Mouse (Mus musculus) limb, embryonic 13.5 days (tissue): ENCODE measurements around the gene Slc25a26. TPM values are rescaled to one million over a fixed set of nuclear protein-coding genes. Genes with fewer than 3 reads are reported as not detected.

ENCODE experiments used
- ATAC-seq: fragments of 200-750 bp; cut with Nextera tagmentation; 2 replicates; pipeline ENCODE4 v1.8.0; 2017; ENCODE audit warnings: low read depth, moderate number of reproducible peaks, moderate TSS enrichment; ENCODE audit not compliant: low FRiP score
- H3K27ac ChIP-seq: fragments of 300-500 bp; sonication (generic); 2 replicates; pipeline ENCODE4 v1.5.1; 2015; ENCODE audit warnings: inconsistent platforms, mild to moderate bottlenecking, moderate library complexity
- H3K27me3 ChIP-seq: fragments of 300-500 bp; sonication (generic); 2 replicates; pipeline ENCODE4 v1.6.1; 2015; ENCODE audit warnings: mild to moderate bottlenecking, inconsistent platforms
- H3K36me3 ChIP-seq: fragments of 300-500 bp; sonication (generic); 2 replicates; pipeline ENCODE4 v1.6.1; 2015; ENCODE audit warnings: inconsistent platforms, mild to moderate bottlenecking, moderate library complexity
- H3K4me1 ChIP-seq: fragments of 300-500 bp; sonication (generic); 2 replicates; pipeline ENCODE4 v1.6.1; 2015; ENCODE audit warnings: inconsistent platforms
- H3K4me2 ChIP-seq: fragments of 300-500 bp; sonication (generic); replicated peaks from 2 replicates; pipeline ENCODE4 v1.6.1; 2015; ENCODE audit warnings: inconsistent platforms, mild to moderate bottlenecking, moderate library complexity
- H3K4me3 ChIP-seq: fragments of 300-500 bp; sonication (generic); 2 replicates; pipeline ENCODE4 v1.5.1; 2015; ENCODE audit warnings: moderate library complexity, mild to moderate bottlenecking, inconsistent platforms
- H3K9ac ChIP-seq: fragments of 300-500 bp; sonication (generic); 2 replicates; pipeline ENCODE4 v1.6.1; 2015; ENCODE audit warnings: mild to moderate bottlenecking, inconsistent platforms
- H3K9me3 ChIP-seq: fragments of 300-500 bp; sonication (generic); 2 replicates; pipeline ENCODE4 v1.6.1; 2016; ENCODE audit warnings: inconsistent platforms
- WGBS: fragments of 180-500 bp; shearing (Covaris S2); methylation state at CpG from one replicate; pipeline ENCODE4 v1.1.7; 2015; 5-methylcytosine and 5-hydroxymethylcytosine counted together
- polyA plus RNA-seq: library from polyadenylated mRNA; unstranded; fragments of >200 nt; fragmentation: Nextera tagmentation; extraction: Ambion mirVana; gene quantifications from 2 replicates; pipeline ENCODE4 v1.2.1, GENCODE M21; 2015

Gene Slc25a26
- polyA plus RNA-seq: 7.7 and 9.1 TPM in 2 replicates

DNA sequence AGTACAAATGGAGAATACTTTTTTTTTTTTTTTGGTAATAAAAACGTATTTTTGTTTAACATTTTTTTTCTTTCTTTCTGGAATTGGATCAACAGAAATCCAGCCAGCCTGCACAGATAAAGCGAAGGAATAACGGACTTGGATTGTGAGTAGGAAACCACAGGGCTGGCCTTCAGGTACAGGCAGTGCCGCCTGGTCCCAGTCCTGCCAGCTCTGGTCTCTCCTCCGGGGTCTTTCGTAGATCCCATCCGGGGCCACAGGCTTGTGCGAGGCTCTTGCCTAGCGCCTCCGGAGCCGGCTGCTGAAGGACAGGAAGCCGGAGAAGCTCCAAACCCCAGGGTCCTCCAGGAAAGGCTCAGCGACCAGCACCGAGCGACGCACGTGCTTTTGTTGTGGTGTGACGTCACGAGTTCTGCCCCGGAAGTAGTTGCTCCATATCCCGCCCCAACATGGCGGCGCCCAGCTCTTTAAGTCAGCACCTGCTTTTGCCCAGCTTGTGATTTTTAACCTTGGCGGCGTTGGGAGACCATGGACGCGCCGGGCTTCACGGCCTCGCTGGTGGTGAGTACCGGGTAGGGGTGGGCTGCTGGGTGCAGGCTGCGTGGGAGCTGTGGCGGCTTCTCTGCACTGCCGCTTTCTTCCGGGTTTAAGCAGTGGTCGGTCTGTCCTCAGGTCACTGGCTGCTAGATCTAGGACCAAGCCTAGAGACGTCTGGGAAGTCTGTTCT is at the start of gene Slc25a26:
Gene Slc25a26, plus strand, starts transcription at position 435 of the 727 bp plus-strand sequence.
- Histone ChIP-seq H3K9ac (peak within 1 kb of the TSS; percentile 68), H3K27me3 (no peaks in the 10 kb centered on the region), H3K4me1 (peaks cover 8% of the 10 kb centered on the region), H3K36me3 (no peaks in the 10 kb centered on the region), H3K4me3 (peak within 1 kb of the TSS; percentile 87), H3K27ac (no peak within 1 kb of the TSS), H3K4me2 (peak within 1 kb of the TSS; percentile 78), H3K9me3 (no peaks in the 10 kb centered on the region)
- under 1% methylated on average over 37 of the region's 37 CpGs for WGBS
- ATAC-seq: peak; percentile 97

- H3K9ac ChIP-seq: no peak overlapping the region
Measured at GRCm38 (mm10) chr6:94464037-94464891, 35.9 kb upstream of the Slc25a26 start.

DNA sequence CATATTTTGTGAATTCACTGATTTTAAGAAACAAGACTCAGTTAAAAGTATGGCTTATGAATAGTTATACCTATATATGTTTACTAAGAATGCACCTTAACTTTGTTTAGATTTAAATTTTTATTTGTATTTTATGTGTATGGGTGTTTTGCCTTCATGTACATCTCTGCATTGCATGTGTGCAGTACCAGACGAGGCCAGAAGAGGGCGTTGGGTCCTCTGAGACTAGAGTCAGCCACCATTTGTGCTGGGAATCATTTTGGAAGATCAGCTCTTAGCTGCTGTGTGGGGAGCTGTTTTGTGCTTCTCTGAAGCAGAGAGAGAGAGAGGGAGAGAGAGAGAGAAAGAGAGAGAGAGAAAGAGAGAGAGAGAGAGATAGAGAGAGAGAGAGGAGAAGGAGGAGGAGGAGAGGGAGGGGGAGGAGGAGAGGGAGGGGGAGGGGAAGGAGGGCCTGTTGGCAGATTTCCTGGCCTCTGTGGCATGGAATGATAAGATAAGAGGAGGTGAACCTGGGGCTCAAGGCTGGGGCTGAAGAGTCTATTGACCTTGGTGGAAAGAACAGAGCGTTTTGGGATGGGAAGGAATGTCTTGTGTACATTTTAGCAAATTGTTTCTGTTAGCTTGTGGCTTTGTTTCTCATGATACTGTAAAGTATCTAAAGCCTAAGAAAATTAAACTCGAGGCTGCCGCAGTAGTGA is 33.5 kb upstream of the Slc25a26 start:
- H3K9ac ChIP-seq: no peak overlapping the region
- no peaks in the 10 kb centered on the region for H3K9me3 ChIP-seq
- no peaks in the 10 kb centered on the region for H3K27me3 ChIP-seq
- H3K27ac ChIP-seq: no peak overlapping the region
- no peaks in the 10 kb centered on the region for H3K36me3 ChIP-seq
- ATAC-seq: no peak
- H3K4me2 ChIP-seq: no peak overlapping the region
- WGBS: 59% methylated on average over 5 of the region's 5 CpGs
- H3K4me1 ChIP-seq: peaks cover 6% of the 10 kb centered on the region
- no peak overlapping the region for H3K4me3 ChIP-seq

More at GRCm38 (mm10) chr6:94464037-94464891, 35.9 kb upstream of the Slc25a26 start:
- peak; percentile 89 for ATAC-seq
- Histone ChIP-seq H3K4me3 (peak overlapping the region; percentile 21; the same call in 1 of the 2 replicates), H3K36me3 (no peaks in the 10 kb centered on the region), H3K9me3 (no peaks in the 10 kb centered on the region), H3K4me2 (peak overlapping the region; percentile 56), H3K27me3 (no peaks in the 10 kb centered on the region), H3K27ac (no peak overlapping the region), H3K4me1 (peaks cover 6% of the 10 kb centered on the region)
- WGBS: 21% methylated on average over 12 of the region's 12 CpGs

- Histone ChIP-seq H3K27ac (no peak overlapping the region), H3K4me1 (no peaks in the 10 kb centered on the region), H3K9me3 (no peaks in the 10 kb centered on the region), H3K27me3 (no peaks in the 10 kb centered on the region), H3K9ac (no peak overlapping the region), H3K4me2 (no peak overlapping the region), H3K36me3 (no peaks in the 10 kb centered on the region), H3K4me3 (no peak overlapping the region)
- no peak for ATAC-seq
- WGBS: 80% methylated on average over 2 of the region's 2 CpGs
Measured at GRCm38 (mm10) chr6:94492739-94493138, 7.4 kb upstream of the Slc25a26 start.

DNA sequence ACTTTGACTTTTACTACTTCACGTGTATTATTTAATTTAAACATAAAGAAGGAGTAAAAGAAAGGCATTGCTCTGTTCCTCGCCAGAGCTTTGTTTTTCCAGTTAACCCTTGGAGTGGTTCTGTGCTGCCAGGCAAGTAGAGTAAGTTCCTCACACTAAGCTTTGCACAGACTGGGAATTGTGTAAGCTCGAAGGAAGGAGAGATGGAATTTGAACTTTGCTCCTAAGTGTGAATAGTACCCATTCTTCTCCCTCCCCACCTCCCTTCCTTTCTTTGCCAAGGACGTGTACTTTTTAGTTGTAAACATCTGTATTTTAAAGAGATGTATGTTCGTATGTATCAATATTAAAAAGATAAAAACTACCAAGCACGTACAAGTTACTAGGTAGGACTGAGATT is 3.8 kb downstream of the Slc25a26 start:
- H3K36me3 ChIP-seq: no peaks in the 10 kb centered on the region
- no peak for ATAC-seq
- H3K4me2 ChIP-seq: no peak overlapping the region
- no peaks in the 10 kb centered on the region for H3K27me3 ChIP-seq
- no peak overlapping the region for H3K4me3 ChIP-seq
- H3K4me1 ChIP-seq: peaks cover 8% of the 10 kb centered on the region
- no peaks in the 10 kb centered on the region for H3K9me3 ChIP-seq
- H3K27ac ChIP-seq: no peak overlapping the region
- H3K9ac ChIP-seq: no peak overlapping the region
- WGBS: 66% methylated on average over 6 of the region's 6 CpGs

DNA sequence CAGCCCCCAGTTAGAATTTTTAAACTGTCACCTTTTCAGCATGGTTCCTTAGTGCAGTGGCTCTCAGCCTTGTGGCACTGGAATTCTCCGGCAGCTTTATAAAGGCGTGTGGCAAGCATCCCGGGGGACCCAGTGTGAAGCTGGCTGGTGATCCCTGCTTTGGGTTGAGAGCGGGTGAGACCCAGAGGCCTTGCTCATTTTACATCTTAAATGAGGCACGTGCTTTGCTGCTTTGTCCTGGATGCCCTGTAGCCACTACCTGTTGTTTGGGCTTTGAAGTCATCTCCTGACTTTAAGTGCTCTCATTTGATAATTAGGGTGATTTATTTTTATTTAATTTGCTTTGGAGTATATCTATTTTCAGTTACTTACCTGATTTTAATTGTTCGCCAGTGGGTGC is 7.8 kb downstream of the Slc25a26 start:
- Histone ChIP-seq H3K4me2 (no peak overlapping the region), H3K27ac (no peak overlapping the region), H3K9ac (no peak overlapping the region), H3K27me3 (no peaks in the 10 kb centered on the region), H3K4me1 (no peaks in the 10 kb centered on the region), H3K4me3 (no peak overlapping the region), H3K36me3 (no peaks in the 10 kb centered on the region; the same call in 1 of the 2 replicates), H3K9me3 (no peaks in the 10 kb centered on the region)
- no peak for ATAC-seq
- WGBS: 62% methylated on average over 6 of the region's 6 CpGs

- Histone ChIP-seq H3K36me3 (no peaks in the 10 kb centered on the region; the same call in 1 of the 2 replicates), H3K4me3 (no peak overlapping the region), H3K9ac (no peak overlapping the region), H3K27me3 (no peaks in the 10 kb centered on the region), H3K27ac (no peak overlapping the region), H3K9me3 (no peaks in the 10 kb centered on the region), H3K4me2 (no peak overlapping the region), H3K4me1 (no peaks in the 10 kb centered on the region)
- ATAC-seq: no peak
- WGBS: 84% methylated on average over 2 of the region's 2 CpGs
Measured at GRCm38 (mm10) chr6:94508807-94509206, 8.7 kb downstream of the Slc25a26 start.

DNA sequence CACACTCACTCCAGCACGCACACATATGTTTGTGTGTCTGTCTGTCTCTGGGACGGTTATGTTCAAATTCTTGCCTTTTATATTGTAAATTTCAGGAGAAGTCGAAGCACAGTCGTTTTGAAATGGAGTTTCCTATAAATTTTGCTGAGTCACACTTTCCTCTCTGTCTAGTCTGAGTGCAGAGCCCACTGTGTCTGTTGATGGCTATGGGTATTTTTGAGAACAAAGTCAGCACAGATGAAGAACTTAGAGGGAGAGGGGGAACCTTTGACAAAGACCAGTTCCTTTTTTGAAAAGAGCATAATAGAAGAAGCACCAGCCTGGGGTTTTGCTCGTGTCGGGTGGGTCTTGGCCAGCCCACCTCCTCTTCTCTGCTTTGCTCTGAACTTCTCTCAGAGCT is 9.1 kb downstream of the Slc25a26 start:
- WGBS: 89% methylated on average over 6 of the region's 6 CpGs
- Histone ChIP-seq H3K27ac (no peak overlapping the region), H3K9me3 (no peaks in the 10 kb centered on the region), H3K27me3 (no peaks in the 10 kb centered on the region), H3K36me3 (no peaks in the 10 kb centered on the region; the same call in 1 of the 2 replicates), H3K4me3 (no peak overlapping the region), H3K4me2 (no peak overlapping the region), H3K9ac (no peak overlapping the region), H3K4me1 (no peaks in the 10 kb centered on the region)
- ATAC-seq: no peak

GRCm38 (mm10) chr6:94518171-94518570 is 18.0 kb downstream of the Slc25a26 start:
- Histone ChIP-seq H3K36me3 (no peaks in the 10 kb centered on the region; the same call in 1 of the 2 replicates), H3K27ac (no peak overlapping the region), H3K4me1 (peaks cover 7% of the 10 kb centered on the region; the same call in 1 of the 2 replicates), H3K9ac (no peak overlapping the region), H3K27me3 (no peaks in the 10 kb centered on the region), H3K9me3 (no peaks in the 10 kb centered on the region), H3K4me3 (no peak overlapping the region), H3K4me2 (no peak overlapping the region)
- WGBS: 95% methylated on average over 6 of the region's 6 CpGs
- ATAC-seq: no peak

GRCm38 (mm10) chr6:94524335-94524734 is 24.2 kb downstream of the Slc25a26 start:
- ATAC-seq: 0 out of 2 replicates have a peak, but pooled peaks have one; percentile 24
- WGBS: 30% methylated on average over 2 of the region's 2 CpGs

DNA sequence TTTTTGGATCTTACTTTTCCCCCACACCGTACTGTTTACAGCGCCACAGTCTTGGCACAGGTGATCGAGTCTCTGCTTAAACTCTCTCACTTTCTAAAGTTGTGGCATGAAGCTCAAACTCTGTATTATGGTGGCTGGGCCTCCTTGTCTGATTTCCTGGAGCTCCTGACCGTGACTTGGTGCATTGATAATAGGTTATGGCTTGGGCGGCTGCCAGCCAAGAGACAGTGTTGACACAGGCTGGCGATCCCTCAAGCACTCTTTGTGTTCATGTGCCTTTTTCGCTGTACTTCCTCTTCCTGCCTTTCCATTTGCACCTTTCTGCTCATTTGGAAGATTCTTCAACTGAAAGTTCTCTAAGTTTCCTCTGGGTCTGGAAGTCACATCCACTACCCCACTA is 30.6 kb downstream of the Slc25a26 start:
- Histone ChIP-seq H3K4me2 (no peak overlapping the region), H3K9me3 (no peaks in the 10 kb centered on the region), H3K9ac (no peak overlapping the region), H3K4me3 (no peak overlapping the region), H3K27ac (no peak overlapping the region), H3K4me1 (no peaks in the 10 kb centered on the region), H3K36me3 (no peaks in the 10 kb centered on the region), H3K27me3 (no peaks in the 10 kb centered on the region)
- 87% methylated on average over 7 of the region's 7 CpGs for WGBS
- no peak for ATAC-seq

More at GRCm38 (mm10) chr6:94524335-94524734, 24.2 kb downstream of the Slc25a26 start:
- Histone ChIP-seq H3K4me2 (no peak overlapping the region), H3K9ac (no peak overlapping the region), H3K36me3 (no peaks in the 10 kb centered on the region), H3K4me1 (peaks cover 7% of the 10 kb centered on the region; the same call in 1 of the 2 replicates), H3K27me3 (no peaks in the 10 kb centered on the region), H3K4me3 (no peak overlapping the region), H3K9me3 (no peaks in the 10 kb centered on the region), H3K27ac (no peak overlapping the region)
